Mouse (Mus musculus) heart, embryonic 11.5 days (tissue): ENCODE data around the gene Kin. TPM values are rescaled to one million over a fixed set of nuclear protein-coding genes. Genes with fewer than 3 reads are reported as not detected.

Experiments used
- ATAC-seq: fragments of 200-750 bp; cut with Nextera tagmentation; replicated peaks from 2 replicates; pipeline ENCODE4 v1.8.0; 2017; ENCODE audit warnings: moderate library complexity; ENCODE audit not compliant: insufficient number of reproducible peaks, low FRiP score, low TSS enrichment
- H3K27ac ChIP-seq: fragments of 300-500 bp; sonication (generic); 2 replicates; pipeline ENCODE4 v1.5.1; 2014; ENCODE audit warnings: mild to moderate bottlenecking, low read depth, low read length
- H3K27me3 ChIP-seq: fragments of 300-500 bp; sonication (generic); 2 replicates; pipeline ENCODE4 v1.6.1; 2014; ENCODE audit warnings: mild to moderate bottlenecking, low read length, mixed read lengths; ENCODE audit not compliant: control insufficient read depth, insufficient read depth
- H3K36me3 ChIP-seq: fragments of 300-500 bp; sonication (generic); 2 replicates; pipeline ENCODE4 v1.6.1; 2014; ENCODE audit warnings: mild to moderate bottlenecking, low read length, moderate library complexity, mixed read lengths; ENCODE audit not compliant: control insufficient read depth, insufficient read depth
- H3K4me1 ChIP-seq: fragments of 300-500 bp; sonication (generic); 2 replicates; pipeline ENCODE4 v1.6.1; 2014; ENCODE audit warnings: low read length; ENCODE audit not compliant: control insufficient read depth, insufficient read depth
- H3K4me2 ChIP-seq: fragments of 300-500 bp; sonication (generic); 2 replicates; pipeline ENCODE4 v1.6.1; 2014; ENCODE audit warnings: mild to moderate bottlenecking, moderate library complexity
- H3K4me3 ChIP-seq: fragments of 300-500 bp; sonication (generic); 2 replicates; pipeline ENCODE4 v1.5.1; 2014; ENCODE audit warnings: low read depth, low read length
- H3K9ac ChIP-seq: fragments of 300-500 bp; sonication (generic); 2 replicates; pipeline ENCODE4 v1.6.1; 2014; ENCODE audit warnings: mild to moderate bottlenecking, low read depth, low read length, moderate library complexity
- H3K9me3 ChIP-seq: fragments of 300-500 bp; sonication (generic); replicated peaks from 2 replicates; pipeline ENCODE4 v1.6.1; 2016; ENCODE audit warnings: low read length; ENCODE audit not compliant: control insufficient read depth
- WGBS: fragments of 180-500 bp; shearing (Covaris S2); extraction: QIAGEN DNeasy Blood & Tissue Kit; methylation state at CpG from one replicate; pipeline ENCODE4 v1.1.7; 2014; ENCODE audit not compliant: insufficient replicate concordance; 5-methylcytosine and 5-hydroxymethylcytosine counted together
- polyA plus RNA-seq: library from polyadenylated mRNA; unstranded; fragments of >200 nt; fragmentation: Nextera tagmentation; extraction: Ambion mirVana; gene quantifications from 2 replicates; pipeline ENCODE4 v1.2.1, GENCODE M21; 2014

Kin gene
- polyA plus RNA-seq = 22.6 and 27.7 TPM in 2 replicates

DNA sequence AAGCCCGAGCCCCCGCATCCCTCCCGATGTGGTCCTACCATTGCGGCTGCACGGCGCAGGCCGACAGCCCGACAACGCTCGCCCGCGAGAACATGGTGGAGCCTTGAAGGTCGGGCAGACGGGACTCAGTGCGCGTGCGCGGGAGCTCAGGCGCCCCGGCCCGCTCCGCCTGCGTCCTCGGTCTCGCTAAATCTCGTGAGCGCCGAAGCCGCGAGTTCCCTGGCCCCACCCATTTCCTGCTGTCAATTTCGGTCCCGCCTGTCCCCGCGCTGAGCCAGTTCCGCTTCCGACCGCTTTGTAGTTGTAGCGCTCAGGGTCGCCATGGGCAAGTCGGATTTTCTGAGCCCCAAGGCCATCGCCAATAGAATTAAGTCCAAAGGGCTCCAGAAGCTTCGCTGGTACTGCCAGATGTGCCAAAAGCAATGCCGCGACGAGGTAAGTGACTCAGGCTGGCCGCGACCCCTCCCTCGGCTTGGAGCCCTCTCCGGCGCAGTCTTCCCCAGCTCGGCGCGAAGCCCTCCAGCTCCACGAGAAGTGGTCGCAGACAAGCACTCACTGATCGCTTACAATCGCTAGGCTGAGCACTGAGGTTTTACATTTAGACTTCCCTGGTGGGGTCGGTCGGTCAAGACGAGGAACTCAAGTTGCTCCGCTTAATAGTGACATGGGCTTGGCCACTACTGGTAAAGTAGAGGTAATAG, at the start of gene Kin, which contains the start of gene Atp5c1:
Gene Kin (plus strand): TSS at position 284 of the 701 bp plus-strand sequence.
Gene Atp5c1 (minus strand): TSS at position 201 of the 701 bp plus-strand sequence.
- ATAC-seq = peak; percentile 91
- peaks cover 23% of the 10 kb centered on the region for H3K4me1 ChIP-seq

GRCm38 (mm10) chr2:10033684-10034083, 46.7 kb upstream of the Kin start:
- Histone ChIP-seq H3K9me3 (no peaks in the 10 kb centered on the region), H3K27me3 (no peaks in the 10 kb centered on the region), H3K9ac (no peak overlapping the region), H3K4me2 (no peak overlapping the region), H3K4me1 (no peaks in the 10 kb centered on the region), H3K27ac (no peak overlapping the region), H3K4me3 (no peak overlapping the region), H3K36me3 (no peaks in the 10 kb centered on the region)
- WGBS = 63% methylated on average over 4 of the region's 4 CpGs
- ATAC-seq = no peak

More for the DNA sequence above, at the start of gene Kin, which contains the start of gene Atp5c1:
- Histone ChIP-seq H3K9ac (peak within 1 kb of the TSS; percentile 100), H3K27me3 (no peaks in the 10 kb centered on the region), H3K9me3 (no peaks in the 10 kb centered on the region), H3K4me3 (peak within 1 kb of the TSS; percentile 82), H3K4me2 (peak within 1 kb of the TSS; percentile 83), H3K36me3 (no peaks in the 10 kb centered on the region), H3K27ac (peak within 1 kb of the TSS; percentile 92)
- WGBS = under 1% methylated on average over 61 of the region's 61 CpGs

GRCm38 (mm10) chr2:10034976-10035375, 45.4 kb upstream of the Kin start:
- no peak overlapping the region for H3K9ac ChIP-seq
- ATAC-seq = no peak
- no peaks in the 10 kb centered on the region for H3K27me3 ChIP-seq
- H3K4me3 ChIP-seq = no peak overlapping the region
- no peaks in the 10 kb centered on the region for H3K36me3 ChIP-seq
- no peaks in the 10 kb centered on the region for H3K4me1 ChIP-seq
- no peak overlapping the region for H3K27ac ChIP-seq
- H3K4me2 ChIP-seq = no peak overlapping the region
- WGBS = 84% methylated on average over 3 of the region's 3 CpGs
- no peaks in the 10 kb centered on the region for H3K9me3 ChIP-seq

GRCm38 (mm10) chr2:10047758-10048436, 32.5 kb upstream of the Kin start:
- Histone ChIP-seq H3K36me3 (no peaks in the 10 kb centered on the region), H3K9ac (peak overlapping the region; percentile 88), H3K27ac (no peak overlapping the region), H3K4me1 (peaks cover 4% of the 10 kb centered on the region; the same call in 1 of the 2 replicates), H3K4me3 (peak overlapping the region; percentile 93), H3K27me3 (no peaks in the 10 kb centered on the region), H3K9me3 (no peaks in the 10 kb centered on the region), H3K4me2 (peak overlapping the region; percentile 67)
- ATAC-seq = peak; percentile 40
- WGBS = 0% methylated on average over 46 of the region's 47 CpGs

- no peaks in the 10 kb centered on the region for H3K9me3 ChIP-seq
- H3K4me3 ChIP-seq = peak within 1 kb of the TSS; percentile 93
- ATAC-seq = peak; percentile 95
- H3K4me1 ChIP-seq = peaks cover 4% of the 10 kb centered on the region; the same call in 1 of the 2 replicates
- H3K36me3 ChIP-seq = no peaks in the 10 kb centered on the region
- H3K4me2 ChIP-seq = peak within 1 kb of the TSS; percentile 67
- H3K27ac ChIP-seq = no peak within 1 kb of the TSS
- H3K9ac ChIP-seq = peak within 1 kb of the TSS; percentile 88
- under 1% methylated on average over 36 of the region's 36 CpGs for WGBS
- H3K27me3 ChIP-seq = no peaks in the 10 kb centered on the region
Measured at GRCm38 (mm10) chr2:10048461-10048860, 31.9 kb upstream of the Kin start, which contains the start of gene Taf3. Gene Taf3 (minus strand): TSS chr2:10048596.

- Histone ChIP-seq H3K4me1 (peaks cover 4% of the 10 kb centered on the region; the same call in 1 of the 2 replicates), H3K4me2 (peak overlapping the region; percentile 67), H3K4me3 (peak overlapping the region; percentile 93), H3K9ac (no peak overlapping the region; the same call in 1 of the 2 replicates), H3K36me3 (no peaks in the 10 kb centered on the region), H3K9me3 (no peaks in the 10 kb centered on the region), H3K27ac (no peak overlapping the region), H3K27me3 (no peaks in the 10 kb centered on the region)
- ATAC-seq = no peak
- 17% methylated on average over 10 of the region's 10 CpGs for WGBS
Measured at GRCm38 (mm10) chr2:10049456-10049855, 30.9 kb upstream of the Kin start.

DNA sequence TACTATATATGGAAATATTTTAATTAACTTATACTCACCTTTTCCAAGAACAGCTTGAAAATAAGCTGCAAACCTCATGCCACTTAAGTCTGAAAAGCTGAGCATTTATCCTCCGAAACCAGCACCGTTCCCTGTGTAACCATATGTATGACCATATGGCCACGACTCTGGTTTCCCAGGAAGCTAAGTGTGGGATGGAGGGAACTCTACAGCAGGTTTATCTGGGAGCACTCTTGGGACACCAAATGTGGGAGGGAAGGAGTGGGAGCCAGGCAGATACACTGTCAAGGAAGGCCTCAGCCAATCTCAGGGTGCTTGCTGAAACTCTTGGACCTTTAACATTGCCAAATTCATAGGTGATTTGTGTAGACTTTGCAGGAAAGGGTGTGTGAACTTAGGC, 29.5 kb upstream of the Kin start:
- no peak for ATAC-seq
- H3K9me3 ChIP-seq = no peaks in the 10 kb centered on the region
- peaks cover 9% of the 10 kb centered on the region for H3K36me3 ChIP-seq
- H3K4me1 ChIP-seq = peaks cover 4% of the 10 kb centered on the region; the same call in 1 of the 2 replicates
- H3K4me3 ChIP-seq = no peak overlapping the region
- H3K27ac ChIP-seq = no peak overlapping the region
- H3K4me2 ChIP-seq = no peak overlapping the region
- WGBS = 75% methylated on average over 3 of the region's 3 CpGs
- no peaks in the 10 kb centered on the region for H3K27me3 ChIP-seq
- no peak overlapping the region for H3K9ac ChIP-seq

DNA sequence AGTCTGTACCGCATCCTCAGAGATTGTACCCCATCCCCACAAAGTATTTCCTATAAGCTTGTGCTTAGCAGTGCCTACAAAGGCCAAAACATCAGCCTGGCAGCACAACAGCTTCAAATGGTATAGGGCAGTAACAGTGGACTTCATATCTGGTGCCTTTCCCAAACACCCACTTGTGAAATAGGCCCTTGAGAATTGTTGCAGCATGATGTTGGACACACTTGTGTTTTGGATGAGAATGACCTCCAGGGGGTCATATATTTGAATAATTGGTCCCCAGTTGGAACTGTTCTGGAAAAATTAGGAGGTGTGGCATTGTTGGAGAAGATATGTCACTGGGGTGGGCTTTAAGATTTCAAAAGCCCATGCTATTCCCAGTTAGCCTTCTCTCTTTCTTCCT, 28.4 kb upstream of the Kin start:
- no peak overlapping the region for H3K4me3 ChIP-seq
- H3K27ac ChIP-seq = no peak overlapping the region
- no peak overlapping the region for H3K9ac ChIP-seq
- no peaks in the 10 kb centered on the region for H3K9me3 ChIP-seq
- 87% methylated on average over 1 of the region's 1 CpGs for WGBS
- H3K36me3 ChIP-seq = peaks cover 15% of the 10 kb centered on the region
- H3K4me2 ChIP-seq = no peak overlapping the region
- H3K4me1 ChIP-seq = peaks cover 4% of the 10 kb centered on the region; the same call in 1 of the 2 replicates
- ATAC-seq = no peak
- H3K27me3 ChIP-seq = no peaks in the 10 kb centered on the region
